In genomic region chr4:48539841-48540575, GRCm38 (mm10) we compare ENCODE assay signal across 8 mouse cellular contexts. TPM values are rescaled to one million over a fixed set of nuclear protein-coding genes. Genes with fewer than 3 reads are reported as not detected.
DNase-seq lines count a peak whose midpoint lies in the region; ATAC-seq and TF ChIP-seq lines count a peak whose summit lies in the region.

Gene Msantd3, plus strand, starts transcription at chr4:48539935.

- H3K4me2 ChIP-seq in hindbrain, embryonic 13.5 days: peak within 1 kb of the TSS; percentile 76

- H3K27ac ChIP-seq in gastrocnemius, adult 2 months: peak within 1 kb of the TSS; percentile 86
- peak within 1 kb of the TSS; percentile 96 for H3K27ac ChIP-seq in hindbrain, embryonic 13.5 days

- no peaks in the 10 kb centered on the region for H3K9me3 ChIP-seq in hindbrain, embryonic 13.5 days

- peak within 1 kb of the TSS; percentile 99 for H3K9ac ChIP-seq in hindbrain, embryonic 13.5 days

- H3K36me3 ChIP-seq in hindbrain, embryonic 13.5 days: no peaks in the 10 kb centered on the region

- H3K4me3 ChIP-seq in gastrocnemius, adult 2 months: peak within 1 kb of the TSS; percentile 92
- peak within 1 kb of the TSS; percentile 79 for H3K4me3 ChIP-seq in hindbrain, embryonic 13.5 days

- peaks cover 46% of the 10 kb centered on the region for H3K4me1 ChIP-seq in hindbrain, embryonic 13.5 days (replicated peaks)

- no peaks in the 10 kb centered on the region for H3K27me3 ChIP-seq in hindbrain, embryonic 13.5 days

- WGBS in hindbrain, embryonic 13.5 days: under 1% methylated on average over 38 of the region's 86 CpGs

- TF ChIP-seq CTCF in gastrocnemius, adult 2 months (IDR thresholded peaks at IDR 0.05): no peak

- ATAC-seq in hindbrain, embryonic 13.5 days (ENCODE audit: low FRiP score): peak; percentile 69
- peak; percentile 50 for ATAC-seq in megakaryocyte progenitor cell, adult 5-6 weeks (replicated peaks; ENCODE audit: poor library complexity)
- ATAC-seq in CD4-positive, CD25-positive, alpha-beta regulatory T cell, adult 4 months: no peak

- intact Hi-C loops in gastrocnemius, adult 2 months (cut with DNase I): loop anchor here (5.0 to 10.0 kb wide), 2 partner anchors 142 to 495 kb away; partner anchors contain the start of gene Nr4a3
- intact Hi-C loops in left cerebral cortex, postnatal 25 days (cut with DNase I): loop anchor here (5.0 kb wide), 2 partner anchors 47 to 68 kb away; partner anchors contain the start of genes Tex10 and Tmeff1

- peak; percentile 75 for DNase-seq in adrenal gland, adult 2 months
- peak; percentile 65 to 72 for DNase-seq in cerebellum, postnatal 25 days
- peak; percentile 26 for DNase-seq in gastrocnemius, adult 2 months
- DNase-seq in left cerebral cortex, postnatal 25 days (ENCODE audit: low spot score in 2 of 2): peak; percentile 39 to 45
- peak; percentile 41 for DNase-seq in right cerebral cortex, postnatal 14 days

RNA-seq across cellular contexts. Expression of gene Msantd3, which starts in this region (rescaled TPM):
- total RNA-seq in adrenal gland, adult 2 months (2021): 10 to 100 TPM; 14.4 to 22.8 TPM
- 1.8 and 2.5 TPM in 2 replicates for polyA plus RNA-seq in adrenal gland, adult 2 months (2012; rRNA removed)
- 10 to 100 TPM; 13.9 to 20.1 TPM for total RNA-seq in gastrocnemius, adult 2 months (2021)
- polyA plus RNA-seq in hindbrain, embryonic 13.5 days (2015; fragmentation: Nextera tagmentation; extraction: Ambion mirVana): 33.4 and 39.0 TPM in 2 replicates
- total RNA-seq in left cerebral cortex, postnatal 25 days (2021): 10 to 100 TPM; 25.3 to 26.5 TPM
- total RNA-seq in megakaryocyte progenitor cell, adult 5-6 weeks (2015): 55.1 and 62.9 TPM in 2 replicates
- 59.6 and 68.9 TPM in 2 replicates for total RNA-seq in megakaryocyte progenitor cell, adult 5-6 weeks (2017)
- not detected for polyA plus RNA-seq in CD4-positive, CD25-positive, alpha-beta regulatory T cell, adult 4 months (2017; shearing (Covaris generic))
